Mouse (Mus musculus) urinary bladder, postnatal 25 days (tissue): ENCODE results near the gene Ugt1a8.
A peak's percentile ranks its signal among the peaks of the same experiment; 100 is the strongest.
"Not testable (repeated sequence)": the region's sequence is repeated elsewhere in the genome, so short reads cannot be mapped to it uniquely, and the experiment has no call there.

Source experiments
- DNase-seq: peaks from one replicate; pipeline ENCODE4 v3.0.0; 2022; ENCODE audit warnings: low spot score

Gene Ugt1a8

GRCm38 (mm10) chr1:88222216-88222615, 134.6 kb downstream of the Ugt1a8 start:
- DNase-seq: no peak

GRCm38 (mm10) chr1:88223011-88223515, 135.4 kb downstream of the Ugt1a8 start:
- not testable (repeated sequence) for DNase-seq

GRCm38 (mm10) chr1:88223591-88223990, 136.0 kb downstream of the Ugt1a8 start:
- peak; percentile 36 for DNase-seq

GRCm38 (mm10) chr1:88224029-88224776, 136.6 kb downstream of the Ugt1a8 start:
- DNase-seq: peak; percentile 71

- not testable (repeated sequence) for DNase-seq
Observed at GRCm38 (mm10) chr1:88225301-88225700, 137.7 kb downstream of the Ugt1a8 start.

GRCm38 (mm10) chr1:88225741-88226140, 138.1 kb downstream of the Ugt1a8 start:
- peak; percentile 12 for DNase-seq

DNA sequence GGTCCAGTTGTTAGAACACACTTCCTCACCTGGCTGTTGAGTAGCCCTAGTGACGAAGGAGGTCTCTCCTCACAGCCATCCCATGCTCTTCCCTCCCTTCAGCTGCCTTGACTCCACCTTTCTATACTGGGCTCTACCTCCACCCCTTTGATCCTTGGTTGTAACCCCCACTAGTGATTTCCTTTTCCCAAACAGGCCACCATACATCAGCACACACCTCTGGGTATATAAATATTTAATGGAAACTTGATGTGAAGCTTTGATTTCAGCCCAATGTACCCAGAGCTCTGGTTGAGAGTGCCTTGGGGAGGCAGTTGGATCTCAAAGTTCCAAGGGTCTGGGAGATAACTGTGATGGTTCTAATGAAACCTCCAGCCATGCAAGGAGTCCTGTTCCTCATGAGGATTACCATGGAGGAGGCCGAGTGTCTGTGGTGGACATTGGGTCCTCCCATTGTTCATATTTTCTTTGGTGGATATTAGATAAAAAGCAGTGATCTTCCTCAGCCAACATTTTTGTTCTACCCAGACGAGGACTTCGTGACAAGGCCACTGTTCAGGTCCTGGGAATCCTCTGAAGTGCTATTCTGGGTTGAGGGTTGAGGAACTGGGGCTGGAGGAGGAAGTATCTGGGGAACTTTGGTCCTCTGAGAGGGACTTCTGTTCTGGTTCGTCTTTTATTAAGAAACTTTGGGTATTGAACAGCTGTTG, 139.2 kb downstream of the Ugt1a8 start, which contains the start of gene Mroh2a:
TSS of gene Mroh2a (plus strand) at position 317 of the 710 bp plus-strand sequence.
- peak; percentile 24 for DNase-seq

- no peak for DNase-seq
Observed at GRCm38 (mm10) chr1:88227482-88227881, 139.9 kb downstream of the Ugt1a8 start.

DNA sequence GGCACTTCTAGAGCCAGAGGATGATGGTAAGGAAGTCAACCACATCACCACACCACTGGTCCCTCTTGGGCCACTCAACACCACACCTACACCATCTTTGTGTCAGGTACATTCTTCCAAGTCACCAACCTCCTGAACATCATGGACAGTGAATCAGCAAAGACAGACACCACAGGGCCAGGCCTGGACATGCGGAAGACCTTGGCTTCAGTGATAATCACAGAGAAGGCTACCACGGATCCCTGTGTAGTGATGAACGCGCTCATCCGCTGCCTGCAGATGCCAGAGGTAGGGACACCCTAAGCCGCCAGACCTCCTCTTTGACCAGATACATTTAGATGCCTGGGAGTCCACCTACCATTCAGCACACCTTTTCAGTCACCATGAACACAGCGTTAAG, 140.5 kb downstream of the Ugt1a8 start:
- DNase-seq: peak; percentile 24

GRCm38 (mm10) chr1:88229566-88229965, 142.0 kb downstream of the Ugt1a8 start:
- no peak for DNase-seq

DNA sequence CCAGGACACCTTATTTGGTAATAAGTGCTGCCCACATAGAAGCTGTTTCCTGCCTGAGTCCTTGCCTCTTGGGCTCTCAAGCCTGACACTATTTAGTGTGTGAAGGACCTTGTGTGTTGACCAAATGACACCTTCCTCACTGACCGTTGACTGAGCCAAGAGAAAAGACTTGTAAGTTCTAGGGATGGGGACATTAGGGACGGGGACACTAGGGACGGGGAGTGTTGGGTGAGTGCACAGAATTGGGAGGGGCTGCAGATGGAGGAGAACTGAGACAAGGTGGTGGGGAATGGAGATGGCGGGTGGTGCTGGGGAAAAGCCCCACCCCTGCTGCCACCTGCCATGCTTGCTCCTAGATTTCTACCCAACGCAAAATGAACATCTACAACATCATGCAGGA, 142.4 kb downstream of the Ugt1a8 start:
- no peak for DNase-seq

DNA sequence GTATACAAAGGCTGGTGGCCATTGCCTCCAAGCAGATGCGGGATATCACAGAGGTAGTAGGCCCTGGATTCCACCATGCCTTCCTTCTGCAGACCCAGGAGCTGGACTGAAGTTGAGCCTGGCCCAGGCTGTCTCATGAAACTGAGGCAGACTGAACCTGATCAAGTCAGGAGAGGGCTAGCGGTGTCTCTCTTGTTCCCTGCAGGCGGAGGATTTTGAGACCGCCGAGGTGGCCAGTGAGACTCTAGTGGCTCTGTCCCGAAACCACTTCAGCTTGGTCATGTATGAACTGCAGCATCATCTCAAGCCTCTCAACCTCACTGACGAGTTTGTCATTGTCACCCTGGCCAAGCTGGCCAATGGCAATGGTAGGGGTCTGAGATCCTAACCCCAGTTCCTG, 142.8 kb downstream of the Ugt1a8 start:
- DNase-seq: no peak

GRCm38 (mm10) chr1:88230981-88231802, 143.6 kb downstream of the Ugt1a8 start:
- no peak for DNase-seq

DNA sequence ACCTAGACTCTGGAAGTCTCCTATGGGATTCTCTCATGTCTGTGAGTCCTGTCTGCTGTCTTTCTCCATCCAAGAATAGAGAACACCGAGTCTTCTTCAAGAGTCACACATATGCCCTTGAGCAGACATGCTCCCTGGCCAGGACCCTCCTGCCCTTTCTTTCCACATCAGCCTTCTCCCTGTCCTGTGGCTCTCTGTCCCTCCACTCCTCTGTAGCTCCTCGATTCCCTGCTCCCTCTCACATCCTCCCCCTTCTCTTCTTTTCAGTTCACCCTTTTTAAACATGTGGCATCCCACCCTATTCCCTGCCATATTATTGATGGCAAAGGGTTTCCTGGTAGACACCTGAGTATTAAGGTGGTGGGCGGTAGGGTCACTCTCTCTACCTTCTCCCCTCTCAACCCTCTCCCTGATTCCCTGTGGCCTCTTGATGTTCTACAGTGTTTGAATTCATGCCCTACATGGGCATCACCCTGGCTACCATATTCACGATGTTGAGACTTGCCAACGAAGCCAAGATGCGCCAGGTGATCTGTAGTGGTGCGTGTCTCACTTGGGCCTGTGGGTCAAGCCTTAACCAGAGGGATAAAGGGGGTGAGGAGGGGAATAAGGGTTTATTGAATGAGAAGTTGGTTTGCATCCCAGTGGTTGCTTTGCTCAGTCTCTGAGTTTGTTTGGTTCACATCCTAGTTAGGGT, 144.3 kb downstream of the Ugt1a8 start:
- no peak for DNase-seq

DNA sequence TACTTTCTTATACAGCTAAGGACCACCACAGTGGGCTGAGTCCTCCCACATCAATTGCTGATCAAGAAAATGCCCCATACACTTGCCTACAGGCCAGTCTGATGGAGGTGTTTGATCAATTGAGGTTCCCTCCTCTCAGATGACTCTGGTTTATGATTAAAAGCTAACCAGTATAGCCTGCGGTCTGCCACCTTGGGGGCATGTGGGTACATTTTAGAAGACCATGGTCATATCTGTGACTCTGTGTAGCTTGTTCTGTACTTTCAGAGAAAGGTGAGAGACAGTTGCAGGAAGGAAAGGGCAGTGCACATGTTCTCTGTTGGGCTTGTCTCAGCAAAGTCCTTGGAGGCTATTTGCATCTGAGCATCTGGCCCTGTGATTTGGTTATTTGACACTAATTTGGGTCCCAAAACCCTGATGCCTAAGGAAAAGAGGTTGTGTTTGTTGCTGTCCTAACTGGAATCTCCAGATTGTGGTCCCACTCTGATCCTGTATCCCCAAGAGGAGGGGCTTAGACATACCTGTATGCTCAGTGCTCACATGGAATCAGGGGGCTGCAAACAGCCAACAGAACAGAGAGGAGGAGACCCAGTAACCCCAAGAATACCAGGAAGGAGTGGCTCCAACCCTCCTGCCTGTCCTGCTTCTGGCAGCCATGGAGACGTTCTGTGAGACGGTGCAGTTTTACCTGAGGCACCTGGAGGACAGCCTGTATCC, 145.2 kb downstream of the Ugt1a8 start:
- no peak for DNase-seq

DNA sequence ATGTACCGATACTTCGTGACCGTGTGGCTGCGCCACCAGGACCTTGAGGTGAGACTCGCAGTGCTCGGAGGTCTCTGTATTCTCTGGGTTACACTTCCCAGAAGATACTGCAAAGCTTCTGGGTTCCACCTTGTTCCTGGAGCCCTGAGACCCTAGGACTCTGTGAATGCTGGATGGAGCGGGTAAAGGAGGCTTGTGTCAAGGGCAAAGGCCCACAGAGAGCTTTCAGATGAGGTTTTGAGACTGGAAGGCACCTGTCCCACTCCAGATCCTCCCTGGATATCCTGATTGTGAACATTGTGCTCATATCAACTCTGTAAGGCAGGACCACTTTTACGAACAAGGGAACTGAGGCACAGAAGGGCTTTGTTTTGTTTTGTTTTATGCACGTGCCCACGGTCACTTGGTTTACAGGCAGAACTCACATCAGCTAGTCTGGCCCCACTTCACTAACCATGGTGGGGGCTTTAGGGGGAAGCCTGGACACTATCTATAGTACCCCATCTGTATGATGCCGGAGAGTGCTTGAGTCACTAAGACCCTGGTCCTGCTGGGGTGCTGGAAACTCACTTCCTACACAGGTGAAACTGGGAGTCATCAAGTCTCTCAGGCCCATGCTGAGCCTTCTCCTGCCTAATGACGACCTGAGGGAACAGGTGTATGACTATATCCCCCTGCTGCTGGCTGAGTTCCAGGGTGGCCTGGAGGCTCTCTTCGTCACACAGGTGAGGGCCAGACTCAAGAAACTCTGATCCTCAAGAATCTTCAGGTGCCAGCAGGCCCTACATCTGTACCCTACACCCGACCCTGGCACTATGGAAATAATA, 146.0 kb downstream of the Ugt1a8 start:
- no peak for DNase-seq

GRCm38 (mm10) chr1:88234248-88234610, 146.6 kb downstream of the Ugt1a8 start:
- DNase-seq: no peak

GRCm38 (mm10) chr1:88234646-88235045, 147.0 kb downstream of the Ugt1a8 start:
- DNase-seq: no peak

- DNase-seq: no peak
Observed at GRCm38 (mm10) chr1:88235046-88235893, 147.7 kb downstream of the Ugt1a8 start.
